Mouse (Mus musculus) induced T-regulatory cell, adult 2 months (primary cell): ENCODE data around the gene Atp10b.
"Not testable (repeated sequence)": the region's sequence is repeated elsewhere in the genome, so short reads cannot be mapped to it uniquely, and the experiment has no call there.

ENCODE experiments used
- DNase-seq: peaks from one replicate; pipeline ENCODE4 v3.0.0-alpha.2; 2012; ENCODE audit warnings: low read depth

Atp10b gene

DNA sequence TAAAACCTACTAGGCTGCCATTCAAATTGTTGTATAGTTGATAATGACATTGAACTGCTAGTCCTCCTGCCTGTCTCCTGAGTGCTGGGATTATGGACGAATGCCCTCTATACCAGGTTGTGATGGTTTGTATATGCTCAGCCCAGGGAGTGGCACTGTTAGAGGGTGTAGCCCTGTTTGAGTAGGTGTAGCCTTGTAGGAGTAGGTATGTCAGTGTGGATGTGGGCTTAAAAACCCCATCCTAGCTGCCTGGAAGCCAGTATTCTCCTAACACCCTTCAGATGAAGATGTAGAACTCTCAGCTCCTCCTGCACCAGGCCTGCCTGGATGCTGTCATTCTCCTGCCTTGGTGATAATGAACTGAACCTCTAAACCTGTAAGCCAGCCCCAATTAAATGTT is at the start of gene Atp10b:
Gene Atp10b (plus strand): TSS at position 301 of the 400 bp plus-strand sequence.
- DNase-seq = no peak

DNA sequence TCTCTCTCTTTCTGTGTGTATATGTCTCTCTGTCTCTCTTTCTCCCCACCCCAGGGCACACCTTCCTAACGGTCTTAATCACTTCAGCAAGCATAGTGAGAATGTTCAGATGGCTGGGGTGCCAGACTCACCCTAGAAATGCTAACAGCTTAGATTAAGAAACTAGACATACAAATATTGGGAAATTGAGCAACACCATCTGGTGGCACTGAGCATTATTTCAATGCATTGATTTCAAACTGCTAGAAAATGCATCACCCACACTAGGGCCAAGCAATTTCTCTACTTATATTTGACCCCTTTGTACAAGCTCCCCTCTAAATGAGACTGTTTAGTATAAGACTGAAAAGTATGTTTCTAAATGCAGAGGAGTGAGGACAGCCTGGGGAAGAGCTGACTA is 48.3 kb upstream of the Atp10b start:
- DNase-seq = no peak

DNA sequence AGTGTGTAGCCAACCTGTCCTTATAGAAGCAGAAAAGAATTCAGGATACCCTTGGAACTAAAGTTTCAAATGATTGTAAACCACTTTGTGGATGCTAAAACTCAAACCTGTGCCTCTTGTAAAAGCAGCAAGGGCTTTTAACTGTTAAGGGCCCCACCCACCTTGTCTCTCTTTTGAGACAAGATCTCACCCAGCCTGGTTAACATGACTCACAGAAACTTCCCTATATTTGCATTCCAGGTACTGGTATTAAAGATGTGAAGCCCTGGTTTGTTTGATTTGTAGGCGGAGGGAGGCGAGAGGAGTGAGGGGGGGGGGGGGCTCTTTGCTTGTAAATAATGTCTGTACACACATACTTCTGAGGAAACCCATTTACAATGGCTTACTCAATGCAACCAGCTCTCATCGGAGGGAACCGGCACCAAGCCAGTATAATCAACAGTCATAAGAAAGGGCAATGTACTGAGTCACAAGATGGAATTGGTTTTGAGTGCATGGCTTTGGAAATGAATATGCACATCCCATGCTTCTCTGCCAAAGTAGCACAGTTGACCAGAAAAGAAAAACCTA is 23.7 kb upstream of the Atp10b start:
- no peak for DNase-seq

DNA sequence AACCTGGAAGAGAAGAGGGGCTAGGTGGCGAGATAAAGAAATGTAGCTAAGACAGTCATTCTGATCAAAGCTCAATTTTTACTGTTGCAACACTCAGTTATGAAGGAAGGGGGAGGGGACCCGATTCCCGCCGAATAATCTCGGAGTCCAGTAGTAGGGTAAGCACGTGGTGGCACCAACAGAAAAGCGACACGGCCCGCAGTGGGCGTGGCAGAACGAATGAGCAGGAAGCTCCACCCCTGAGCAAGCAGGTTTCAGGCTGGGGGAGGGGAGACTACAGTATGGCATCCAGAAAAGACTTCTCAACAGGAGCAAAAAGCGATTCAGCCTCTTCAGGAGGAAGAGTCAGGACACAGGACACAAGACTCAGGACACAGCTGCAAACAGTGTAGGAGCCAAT is 23.1 kb upstream of the Atp10b start:
- DNase-seq = not testable (repeated sequence)

DNA sequence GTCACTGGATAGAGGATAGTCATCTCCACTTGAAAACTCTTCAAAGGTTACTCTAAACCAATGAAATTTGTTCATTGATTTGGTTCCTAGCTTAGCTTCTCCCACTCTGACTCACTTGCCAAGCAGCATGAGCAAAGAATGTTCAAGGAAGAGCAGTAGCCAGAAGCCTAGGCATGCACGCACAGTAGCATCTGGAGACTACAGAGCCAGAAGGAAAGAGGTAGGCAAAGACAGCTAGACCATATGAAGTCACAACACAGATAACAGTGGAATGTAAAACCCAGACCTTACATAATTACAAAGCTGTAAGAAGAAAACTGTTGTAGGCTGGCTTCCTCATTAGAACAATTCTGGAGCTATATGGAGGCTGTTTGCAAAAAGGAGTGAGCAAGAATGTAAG is 8.4 kb upstream of the Atp10b start:
- DNase-seq = no peak

DNA sequence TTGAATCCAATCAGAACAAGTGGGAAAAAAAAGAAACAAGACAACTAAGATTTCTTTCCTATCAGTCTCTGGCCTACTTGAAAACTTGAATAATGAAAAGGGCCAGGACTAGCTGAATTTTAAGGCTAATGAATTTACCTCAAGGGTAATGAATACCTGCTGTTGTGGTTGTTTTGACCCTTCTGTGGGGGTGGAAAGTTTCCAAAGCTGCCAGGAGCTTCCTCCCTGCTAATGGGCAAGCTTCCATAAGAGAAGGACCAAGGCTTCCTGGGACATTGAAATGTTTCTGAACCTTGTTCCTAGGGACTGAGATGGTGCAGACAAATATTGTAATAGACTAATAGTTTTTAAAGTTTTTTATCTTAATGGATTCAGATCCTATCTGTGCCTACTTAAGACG is 6.9 kb upstream of the Atp10b start:
- no peak for DNase-seq

DNA sequence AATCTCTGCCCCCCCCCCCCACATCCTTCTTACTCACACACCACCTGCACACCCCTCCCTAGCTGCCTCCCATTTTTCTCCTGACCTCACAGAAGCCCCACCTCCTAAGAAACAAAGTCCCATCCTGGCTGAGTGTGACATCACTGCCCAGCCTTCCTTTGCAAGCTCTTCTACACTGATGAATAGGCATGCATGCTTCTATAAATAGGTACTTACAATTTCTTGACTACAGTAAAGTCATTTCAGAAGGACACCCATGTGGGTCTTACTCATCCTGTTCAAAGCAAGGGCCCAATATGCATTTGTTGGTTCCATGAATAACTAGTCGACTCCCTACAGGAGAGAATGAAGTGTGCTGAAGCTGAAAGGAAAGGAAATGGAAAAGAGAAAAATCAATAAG is 5.5 kb upstream of the Atp10b start:
- no peak for DNase-seq

DNA sequence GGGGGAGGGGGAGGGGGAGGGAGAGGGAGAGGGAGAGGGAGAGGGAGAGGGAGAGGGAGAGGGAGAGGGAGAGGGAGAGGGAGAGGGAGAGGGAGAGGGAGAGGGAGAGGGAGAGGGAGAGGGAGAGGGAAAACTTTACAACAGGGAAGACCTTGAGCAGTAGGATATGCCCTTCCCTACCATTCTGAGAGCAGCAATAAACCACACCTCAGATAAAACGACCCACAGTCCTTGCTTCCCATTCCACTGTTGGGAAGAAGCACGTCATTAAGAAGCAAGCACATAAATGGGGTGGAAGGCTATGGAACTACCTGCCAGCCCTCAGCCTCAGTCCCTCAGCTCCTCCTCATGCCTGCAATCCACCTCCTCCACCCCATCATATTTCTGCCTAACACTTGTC is 4.8 kb upstream of the Atp10b start:
- not testable (repeated sequence) for DNase-seq

DNA sequence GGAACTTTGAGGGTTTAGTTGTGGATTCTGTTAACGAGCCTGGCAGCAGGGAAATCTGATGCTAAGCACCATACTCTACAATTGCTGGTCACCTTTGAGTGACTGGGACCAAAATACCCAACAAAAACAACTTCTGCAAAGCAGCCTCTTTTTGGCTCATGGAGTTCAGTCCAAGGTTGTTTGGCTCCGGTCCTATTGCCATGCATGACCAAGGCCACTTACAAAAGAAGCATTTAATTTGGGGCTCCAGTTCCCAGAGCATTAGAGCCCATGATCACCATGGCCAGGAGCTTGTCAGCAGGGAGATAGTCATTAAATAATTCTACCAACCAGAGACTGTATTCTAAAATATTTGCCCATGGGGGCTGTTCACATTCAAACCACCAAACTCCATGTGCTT is 2.3 kb upstream of the Atp10b start:
- DNase-seq = no peak

DNA sequence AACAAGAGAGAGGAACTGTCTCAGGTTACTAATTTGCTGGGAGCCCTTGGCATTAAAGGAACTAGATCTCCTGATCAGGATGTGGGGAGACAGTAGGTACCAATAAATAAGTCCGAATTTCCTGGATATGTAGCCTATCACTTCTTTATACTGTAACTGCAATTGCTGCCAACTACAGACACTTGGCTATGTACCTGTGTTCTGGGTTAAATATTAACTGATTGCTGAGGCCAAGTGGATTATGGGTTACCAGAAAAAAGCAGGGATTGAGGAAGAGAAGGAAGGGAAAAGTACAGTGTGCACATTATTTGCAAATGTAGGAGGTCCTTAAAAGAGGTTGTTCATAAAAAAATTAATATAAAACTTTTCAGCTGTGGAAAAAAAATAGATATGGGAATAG is 1.3 kb upstream of the Atp10b start:
- DNase-seq = no peak

DNA sequence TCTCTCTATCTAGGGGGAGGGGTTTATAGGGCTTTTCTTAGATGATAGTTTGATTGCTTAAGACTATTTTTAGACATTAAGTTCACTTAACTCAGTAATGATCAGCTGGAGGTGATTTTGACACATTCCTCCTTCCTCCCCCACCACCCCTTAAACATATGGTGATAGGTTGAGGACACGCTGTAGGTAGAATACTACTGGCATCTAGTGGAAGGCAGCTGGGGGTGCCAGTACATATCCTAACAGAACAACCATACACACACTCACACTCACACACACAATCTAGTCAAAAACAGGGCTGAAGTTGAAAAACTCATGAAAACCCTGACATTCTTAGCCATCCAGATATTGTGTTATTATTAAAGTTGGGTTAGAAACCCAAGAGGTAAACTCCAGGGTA is 5.3 kb downstream of the Atp10b start:
- DNase-seq = no peak

DNA sequence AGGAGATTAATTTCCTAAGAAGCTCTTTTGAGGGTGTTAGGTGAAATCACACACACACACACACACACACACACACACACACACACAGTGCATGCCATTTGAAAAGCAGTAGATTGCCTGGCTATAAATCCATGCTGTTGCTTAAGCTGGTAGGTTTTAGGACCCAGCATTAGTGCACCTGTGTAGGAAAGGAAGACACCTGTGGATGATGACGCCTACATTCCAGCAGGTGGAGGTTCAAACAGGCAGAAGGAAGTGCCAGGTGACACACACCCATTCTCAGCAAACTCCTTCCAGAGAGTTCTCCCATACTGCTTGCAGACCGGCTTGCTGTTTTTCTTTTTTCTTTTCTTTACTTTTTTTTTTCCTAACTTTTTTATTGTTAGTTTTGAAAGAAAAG is 5.7 kb downstream of the Atp10b start:
- no peak for DNase-seq

DNA sequence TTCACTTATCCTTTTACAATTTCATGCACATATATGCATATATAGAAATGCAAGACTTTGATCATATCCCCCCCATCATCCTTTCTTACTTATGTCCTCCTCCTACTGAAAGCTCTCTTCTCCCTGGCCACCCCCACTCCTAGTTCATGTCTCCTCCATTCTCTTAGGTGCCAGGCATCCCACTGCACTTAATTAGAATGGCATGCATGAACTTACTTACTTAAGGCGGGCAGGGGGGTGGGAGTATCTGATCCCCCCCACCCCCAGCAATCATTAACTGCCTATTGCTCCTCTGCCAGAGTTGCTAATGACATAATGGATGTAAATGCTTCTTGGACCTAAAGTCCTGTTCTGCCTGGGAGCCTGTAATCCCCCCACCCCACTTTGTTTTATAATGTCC is 9.1 kb downstream of the Atp10b start:
- DNase-seq = no peak

DNA sequence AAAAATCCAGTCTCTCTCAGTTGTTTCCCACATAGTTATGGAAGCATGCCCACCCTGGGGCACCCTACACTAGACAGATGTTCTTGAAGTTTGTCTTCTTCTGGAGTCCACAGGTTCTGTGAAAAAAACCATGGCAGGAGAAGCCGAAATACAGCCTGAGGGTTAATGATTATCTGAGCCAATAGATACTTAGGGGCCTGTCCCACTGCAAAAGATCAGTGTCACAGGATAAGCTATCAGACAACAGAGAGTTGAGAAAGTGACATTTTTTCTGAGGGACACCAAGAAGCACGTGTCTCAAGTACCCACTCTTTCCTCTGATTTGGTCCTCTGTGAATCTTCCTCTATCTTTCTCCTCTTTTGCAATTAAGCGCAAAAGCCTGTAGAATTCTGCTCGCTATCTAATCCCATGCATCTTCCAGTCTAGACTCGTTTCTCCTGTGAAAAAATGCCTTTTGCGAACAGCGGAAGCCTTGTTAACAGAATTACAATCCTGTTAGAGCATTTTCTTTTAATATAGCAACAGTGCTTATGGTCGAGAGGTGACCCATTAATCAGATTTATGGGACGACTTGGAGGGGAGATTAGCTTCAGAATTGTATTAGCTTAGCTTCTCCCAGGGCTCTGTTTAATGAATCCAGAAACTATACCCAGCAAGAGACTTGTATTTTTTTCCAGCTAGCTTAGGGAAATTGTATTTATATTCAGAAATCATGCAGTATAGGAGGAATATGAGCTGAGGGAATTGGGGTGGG is 10.7 kb downstream of the Atp10b start:
- DNase-seq = no peak

DNA sequence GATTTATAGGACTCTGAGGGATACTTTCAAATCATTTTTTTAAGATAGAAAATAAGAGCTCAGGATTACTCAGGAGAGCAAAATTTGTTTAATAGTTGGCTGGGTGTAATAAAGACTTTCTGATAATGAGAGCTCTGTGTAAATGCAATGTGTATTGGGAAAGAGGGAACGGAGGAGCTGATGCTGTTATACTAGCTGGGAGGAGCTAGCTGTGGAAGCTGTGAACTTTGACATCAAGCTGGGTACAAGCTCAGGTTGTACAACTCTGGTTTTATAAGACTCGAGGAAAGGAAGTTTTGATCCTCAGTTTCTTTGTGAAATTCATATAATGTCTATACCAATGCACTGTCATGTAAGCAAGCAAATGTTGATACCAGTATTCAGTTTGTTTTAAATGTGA is 20.9 kb downstream of the Atp10b start:
- DNase-seq = no peak

DNA sequence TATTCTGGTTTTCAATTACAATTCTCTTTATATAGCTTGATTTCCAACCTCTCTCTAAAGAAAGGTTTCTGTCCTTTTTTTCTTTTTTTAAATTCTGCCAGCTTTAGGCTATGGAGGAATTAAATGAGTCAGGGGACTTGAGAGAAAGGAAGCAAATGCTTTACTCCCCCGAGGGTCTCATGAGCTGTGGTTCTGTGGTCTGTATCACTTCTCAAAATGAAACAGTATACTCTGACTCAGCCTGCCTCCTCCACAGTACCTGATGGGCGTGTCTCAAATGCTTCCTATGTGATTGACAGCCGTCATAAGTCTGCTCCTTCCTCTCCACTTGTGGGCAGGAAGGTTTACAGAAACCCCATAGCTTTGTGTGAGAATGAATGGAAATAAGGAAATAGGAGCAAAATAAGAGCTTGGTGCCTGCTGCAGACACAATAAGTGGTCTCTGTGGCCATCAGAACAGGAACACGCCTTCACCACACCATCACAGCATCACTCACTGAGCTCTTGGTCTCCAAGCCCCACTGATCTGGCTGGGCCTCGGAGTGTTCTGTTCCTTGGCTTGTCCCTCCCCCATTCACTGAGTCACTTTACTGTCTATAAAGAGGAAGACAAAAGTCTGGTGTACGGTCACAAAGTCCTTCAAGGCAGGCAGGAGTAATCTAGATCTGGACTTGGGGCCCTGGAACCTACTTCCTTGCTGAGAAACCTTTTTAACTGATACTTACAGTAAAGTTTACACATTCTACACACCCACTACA is 24.9 kb downstream of the Atp10b start:
- peak; percentile 77 for DNase-seq

DNA sequence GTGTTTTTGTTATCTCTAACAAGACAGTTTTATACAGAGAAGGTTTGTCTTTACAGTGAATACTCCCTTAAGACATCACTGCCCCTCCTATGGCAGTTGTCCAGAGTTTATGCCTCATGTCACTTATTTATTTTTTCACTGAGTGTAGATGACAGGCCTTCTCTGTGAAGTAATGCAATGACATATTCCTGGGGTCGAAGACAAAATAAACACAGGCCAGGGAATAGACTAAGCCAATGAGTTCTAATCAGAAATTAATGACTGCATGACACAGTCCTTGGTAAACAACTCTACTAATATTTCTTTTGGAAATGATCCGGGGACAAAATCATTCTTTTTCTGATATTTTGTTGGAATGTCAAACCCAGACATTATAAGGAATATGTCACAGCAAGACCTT is 32.7 kb downstream of the Atp10b start:
- DNase-seq = no peak

DNA sequence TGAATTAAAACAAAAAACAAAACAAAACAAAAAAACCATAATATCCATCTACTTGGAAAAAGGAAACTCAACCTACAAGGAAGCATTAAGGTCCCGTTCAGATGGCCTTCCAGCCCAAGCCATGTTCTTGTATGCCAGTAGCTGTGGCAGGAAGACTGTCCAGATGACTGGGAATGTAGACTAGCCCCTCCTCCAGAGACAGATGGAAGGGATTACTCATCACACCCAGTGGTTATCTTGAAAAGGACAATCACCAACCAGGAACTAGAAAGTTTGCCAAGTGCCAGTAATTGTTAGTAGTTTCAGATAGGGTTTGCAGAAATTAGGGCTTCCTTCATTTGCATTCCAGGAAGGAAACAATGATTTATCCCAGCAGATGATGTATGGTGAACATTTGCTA is 33.1 kb downstream of the Atp10b start:
- no peak for DNase-seq

DNA sequence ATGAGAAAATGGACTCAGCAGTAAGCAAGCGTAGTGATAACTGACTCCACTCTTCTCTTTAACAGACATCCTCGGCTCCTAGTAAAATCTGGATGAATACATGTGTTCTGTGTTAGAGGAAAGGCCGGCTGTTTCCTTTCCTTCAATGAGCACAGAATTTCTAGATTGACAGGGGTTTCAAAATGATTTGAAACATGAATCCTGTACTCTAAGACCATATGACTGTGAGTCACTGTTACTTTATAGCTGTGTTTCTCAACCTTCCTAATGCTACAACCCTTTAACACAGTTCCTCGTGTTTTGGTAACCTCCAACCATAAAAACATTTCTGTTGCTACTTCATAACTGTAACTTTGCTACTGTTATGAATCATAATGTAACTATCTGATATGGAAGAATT is 33.8 kb downstream of the Atp10b start:
- no peak for DNase-seq

DNA sequence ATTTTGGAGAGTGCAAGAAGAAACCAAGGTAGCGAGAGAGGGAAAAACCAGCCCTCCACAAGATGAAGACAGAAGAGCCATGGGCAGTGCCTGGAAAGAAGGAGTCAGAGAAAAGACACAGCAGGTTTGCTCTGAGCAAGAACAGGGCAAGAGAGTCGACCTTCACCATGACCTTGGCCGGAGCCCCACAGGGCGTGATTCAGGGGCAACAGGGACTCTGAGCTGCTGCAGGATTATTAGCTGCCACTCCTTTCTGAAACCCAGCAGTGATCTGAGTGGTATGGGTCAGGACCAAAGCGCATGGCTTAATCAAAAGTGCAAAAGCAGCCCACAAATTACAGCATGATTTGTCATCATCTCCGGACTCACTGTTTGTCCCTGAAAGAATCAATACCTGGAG is 36.6 kb downstream of the Atp10b start:
- DNase-seq = no peak

DNA sequence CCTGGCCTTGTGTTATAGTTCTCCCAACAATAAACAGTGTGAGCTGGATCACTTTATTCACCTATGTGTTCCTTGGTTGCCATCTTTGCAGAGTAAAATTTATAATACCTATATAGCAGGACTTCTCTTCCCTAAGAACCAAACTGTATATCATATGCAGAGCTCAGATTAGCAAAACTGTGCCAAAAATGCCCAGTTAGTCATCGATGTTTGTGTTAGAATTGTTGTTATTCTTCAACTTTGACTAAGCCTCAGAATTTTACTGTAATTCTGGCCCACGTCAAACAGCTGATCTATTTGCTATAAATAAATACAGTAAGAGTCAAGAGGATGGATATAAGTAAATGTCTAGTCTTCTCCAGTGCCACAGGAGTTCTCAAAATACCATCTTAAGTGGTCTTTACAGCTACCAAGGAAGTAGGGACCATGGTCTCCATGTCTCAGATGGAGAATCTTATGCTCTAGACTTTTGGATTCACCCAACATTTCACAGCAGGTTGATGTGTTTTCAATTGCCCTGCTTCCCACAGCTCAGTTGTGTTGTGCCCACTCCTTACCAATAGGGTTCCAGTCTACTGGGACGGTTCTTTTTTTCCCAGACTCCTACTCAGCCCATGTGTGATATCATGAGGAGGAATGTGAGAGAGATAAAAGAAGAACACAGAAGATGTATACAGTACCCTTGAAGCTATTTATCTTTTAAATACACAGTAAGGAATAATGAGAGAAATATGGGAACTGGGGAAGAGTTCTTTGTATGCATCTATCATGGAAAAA is 40.3 kb downstream of the Atp10b start:
- DNase-seq = no peak

DNA sequence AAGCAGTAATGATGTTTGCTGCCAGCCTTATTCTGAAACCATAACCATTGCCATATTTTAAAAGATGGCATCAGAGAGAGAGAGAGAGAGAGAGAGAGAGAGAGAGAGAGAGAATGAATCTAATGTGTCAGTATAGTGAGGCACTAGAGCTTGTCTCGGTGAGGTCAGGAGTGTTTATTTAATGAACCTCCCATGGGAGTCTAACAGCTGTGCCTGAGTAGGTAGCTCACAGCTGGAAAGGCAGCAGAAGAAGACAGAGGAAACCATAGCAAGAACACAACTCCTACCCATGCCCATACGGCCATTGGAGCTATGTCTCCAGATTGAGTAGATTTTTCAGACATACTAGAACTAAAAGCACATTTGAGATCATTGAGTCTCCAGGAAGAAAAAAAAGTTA is 49.1 kb downstream of the Atp10b start:
- no peak for DNase-seq

DNA sequence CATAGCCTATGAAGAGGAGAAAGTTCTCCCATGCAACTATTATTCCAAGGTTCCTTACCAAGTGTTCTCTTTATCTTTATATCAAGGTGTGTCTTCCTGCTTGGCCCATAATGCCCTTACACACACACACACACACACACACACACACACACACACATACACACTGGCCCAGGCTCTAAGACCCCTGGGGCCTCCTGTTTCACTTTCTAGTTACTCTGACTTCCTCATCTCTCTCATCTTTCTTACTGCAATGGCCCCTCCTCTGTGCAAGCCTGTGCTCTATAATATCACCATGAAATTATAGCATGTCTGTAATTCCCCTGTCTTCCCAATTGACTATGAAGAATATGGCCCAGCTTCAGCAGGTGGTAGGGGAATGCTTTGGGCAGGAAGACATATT is 49.7 kb downstream of the Atp10b start:
- DNase-seq = no peak
